Mouse (Mus musculus): Measurements from ENCODE around the gene Inhbb.

The Inhbb gene

GRCm38 (mm10) chr1:119419151-119420105, 2.6 kb downstream of the Inhbb start:
- no peak for DNase-seq (ENCODE audit: low spot score)

DNA sequence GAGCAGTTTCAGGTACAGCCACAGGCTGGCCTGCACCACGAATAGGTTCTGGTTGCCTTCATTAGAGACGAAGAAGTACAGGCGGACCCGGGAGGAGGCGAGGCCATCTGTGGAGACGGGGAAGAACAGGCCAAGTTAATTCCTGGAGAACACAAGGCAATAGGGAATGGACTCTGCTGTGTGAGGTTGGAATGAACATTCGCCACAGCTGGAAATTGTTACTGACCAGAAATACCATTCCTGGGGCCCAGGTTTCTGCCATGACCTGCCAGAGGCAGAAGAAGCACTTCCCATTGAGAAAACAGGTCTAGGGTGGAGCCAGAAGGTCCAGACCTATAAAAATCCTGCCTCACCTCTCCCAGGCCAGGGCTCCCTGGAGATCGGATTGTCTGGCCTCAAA, 4.1 kb downstream of the Inhbb start:
- no peak for DNase-seq (ENCODE audit: low spot score)

- DNase-seq (ENCODE audit: low spot score): no peak
These were observed 4.5 kb downstream of the Inhbb start for GRCm38 (mm10) chr1:119417542-119417941.

DNA sequence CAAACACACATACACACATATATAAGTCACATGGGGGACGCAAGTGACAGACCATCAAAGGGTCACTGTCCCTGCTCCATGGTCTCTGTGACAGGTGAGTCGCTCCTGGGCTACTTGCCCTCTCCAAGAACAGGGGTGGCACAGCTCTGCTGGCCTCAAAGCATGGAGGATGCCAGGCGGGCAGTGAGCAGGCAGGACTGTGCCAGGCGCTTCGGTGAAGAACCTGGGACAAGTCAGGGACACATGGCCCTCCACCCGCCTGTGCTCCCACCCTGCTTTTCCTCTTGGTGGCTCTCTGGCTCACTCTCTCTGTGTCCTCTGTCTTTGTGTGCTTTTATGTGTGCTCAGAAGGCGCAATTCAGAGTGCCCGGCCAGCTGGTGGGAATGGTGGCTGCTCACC, 5.4 kb downstream of the Inhbb start:
- no peak for DNase-seq (ENCODE audit: low spot score)

- no peak for DNase-seq (ENCODE audit: low spot score)
These were observed 5.9 kb downstream of the Inhbb start for GRCm38 (mm10) chr1:119416177-119416576.

GRCm38 (mm10) chr1:119415151-119415550, 6.9 kb downstream of the Inhbb start:
- DNase-seq (ENCODE audit: low spot score): no peak

DNA sequence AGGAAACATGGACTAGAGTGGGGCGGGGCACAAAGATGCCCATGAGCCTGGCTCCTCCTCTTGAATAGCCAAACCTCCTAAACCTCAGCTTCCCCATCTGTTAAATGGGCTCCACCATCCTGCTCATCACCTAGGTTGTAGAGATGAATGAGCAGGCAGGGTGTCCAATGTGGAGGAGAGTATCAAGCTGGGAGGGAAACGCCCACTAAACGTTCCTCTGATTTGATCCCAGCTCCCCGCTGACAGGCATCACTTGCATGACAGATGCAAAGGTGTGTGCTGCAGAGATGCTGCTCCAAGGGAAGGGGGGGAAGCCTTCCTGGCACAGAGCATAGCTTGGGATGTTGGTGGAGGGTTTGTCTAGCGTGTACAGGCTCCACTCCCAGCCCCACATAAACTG, 11.4 kb downstream of the Inhbb start:
- DNase-seq (ENCODE audit: low spot score): no peak

DNA sequence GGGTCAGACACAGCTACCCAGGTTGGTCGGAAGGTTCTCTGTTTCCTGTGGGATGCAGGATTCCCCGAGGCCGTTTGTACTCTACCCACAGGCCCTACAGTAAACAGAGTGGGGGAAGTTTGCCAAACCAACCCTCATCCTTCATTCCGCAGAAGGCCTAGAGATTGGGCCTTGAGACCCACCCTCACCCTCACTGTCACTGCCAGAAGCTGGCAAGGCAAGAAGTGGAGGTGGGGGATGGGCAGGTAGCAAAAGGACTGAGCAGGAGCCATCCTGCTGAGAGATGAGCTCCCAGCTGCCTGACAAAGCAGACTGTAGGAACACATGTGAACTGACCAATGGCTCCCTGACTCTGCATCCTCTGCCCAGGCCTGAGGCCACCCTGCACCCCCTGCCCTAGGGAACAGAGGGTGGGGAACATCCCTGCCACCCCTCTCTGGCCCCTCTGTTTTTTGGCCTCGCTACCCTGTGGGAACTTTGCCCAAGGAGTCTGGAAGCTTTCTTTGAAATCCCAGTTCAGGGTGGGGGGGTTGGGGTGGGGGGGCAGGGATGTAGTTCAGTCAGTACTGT, 12.4 kb downstream of the Inhbb start:
- DNase-seq (ENCODE audit: low spot score): no peak

DNA sequence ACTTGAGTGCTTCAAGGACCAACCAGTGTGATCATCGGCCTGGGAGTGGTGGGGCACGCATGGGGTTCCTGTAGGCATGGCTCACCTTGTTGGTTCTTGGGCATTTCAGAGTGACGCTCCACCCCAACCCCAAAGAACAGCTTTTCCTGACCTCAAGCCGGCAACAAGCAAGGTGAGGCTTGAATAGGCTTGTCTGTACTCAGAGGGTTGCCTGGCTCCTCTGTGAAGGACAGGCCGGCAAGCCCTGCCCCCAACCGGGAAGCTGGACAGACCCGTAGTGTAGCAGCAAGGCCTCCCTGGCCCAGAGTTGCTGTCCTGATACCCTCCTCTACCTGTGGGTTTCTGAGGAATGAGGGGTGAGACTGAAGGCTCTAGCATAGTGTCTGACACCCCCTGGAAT, 12.9 kb downstream of the Inhbb start:
- DNase-seq (ENCODE audit: low spot score): no peak

DNA sequence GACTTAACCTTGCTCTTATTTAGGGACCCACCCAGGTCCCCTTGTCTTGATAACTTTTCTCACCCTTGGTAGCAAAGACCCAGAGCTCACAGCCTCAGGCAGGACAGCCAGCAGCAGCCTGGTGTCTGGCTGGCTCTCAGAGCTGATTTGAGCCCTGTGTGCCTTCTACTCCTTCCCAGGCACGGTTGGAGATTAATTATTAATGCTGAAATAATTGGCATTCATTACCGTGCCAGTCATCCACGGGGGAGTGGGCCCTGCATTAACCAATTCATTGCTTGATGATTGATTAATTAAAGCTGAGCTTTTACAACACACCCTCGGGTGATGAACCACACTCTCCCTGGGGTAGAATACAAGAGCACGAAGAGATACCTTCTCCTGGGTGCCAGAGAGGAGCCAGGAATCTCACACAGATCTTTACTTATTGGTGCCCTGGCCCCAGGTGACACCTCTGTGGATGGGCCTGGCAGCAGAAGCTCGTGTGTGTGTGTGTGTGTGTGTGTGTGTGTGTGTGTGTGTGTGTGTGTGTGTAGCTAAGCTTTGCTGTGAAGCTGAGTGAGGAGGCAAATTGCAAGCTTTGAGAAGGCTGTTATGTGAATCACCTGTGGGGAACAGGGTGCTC, 14.2 kb downstream of the Inhbb start:
- no peak for DNase-seq (ENCODE audit: low spot score)

GRCm38 (mm10) chr1:119404798-119405197, 17.2 kb downstream of the Inhbb start:
- no peak for DNase-seq (ENCODE audit: low spot score)

- no peak for DNase-seq (ENCODE audit: low spot score)
These were observed 17.7 kb downstream of the Inhbb start for GRCm38 (mm10) chr1:119404341-119404740.

DNA sequence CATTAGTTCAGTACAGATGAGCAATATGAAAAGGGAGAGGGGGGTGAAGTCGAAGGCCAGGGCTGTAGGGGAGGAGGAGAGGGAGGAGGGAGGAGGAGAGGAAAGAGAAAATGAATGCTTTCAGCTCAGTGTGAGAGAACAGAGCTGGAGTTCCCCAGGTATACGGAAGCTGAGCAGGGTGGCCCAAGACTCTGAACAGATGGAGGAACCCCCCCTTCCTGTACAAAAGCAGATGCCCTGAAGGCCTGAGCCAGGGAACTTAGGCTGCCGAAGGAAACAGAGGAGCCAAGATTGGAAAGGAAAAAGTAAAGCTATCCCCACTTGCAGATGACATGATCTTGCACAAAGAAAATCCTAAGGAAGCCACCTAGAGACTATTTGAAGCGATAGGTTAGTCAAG, 20.8 kb downstream of the Inhbb start:
- no peak for DNase-seq (ENCODE audit: low spot score)

- DNase-seq (ENCODE audit: low spot score): no peak
These were observed 23.4 kb downstream of the Inhbb start for GRCm38 (mm10) chr1:119398640-119399039.

DNA sequence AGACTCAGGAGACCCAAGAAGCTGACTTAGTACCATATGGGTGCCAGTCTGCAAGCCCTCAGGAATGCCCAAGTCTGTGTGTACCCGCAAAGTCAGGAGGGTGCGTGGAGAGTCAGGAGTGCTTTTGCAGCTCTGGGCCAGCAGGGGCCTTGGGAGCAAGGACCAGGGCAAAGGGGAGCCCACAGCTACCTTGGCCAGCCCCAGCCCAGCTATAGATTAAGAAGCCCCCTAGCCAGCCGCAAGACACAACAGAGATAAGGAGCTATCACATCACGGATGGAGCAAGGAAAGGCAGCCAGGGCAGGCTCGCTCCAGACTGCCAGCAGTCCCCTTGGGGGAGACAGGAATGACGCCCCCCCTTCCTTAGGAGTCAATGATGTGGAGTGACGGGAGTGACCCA, 24.2 kb downstream of the Inhbb start:
- no peak for DNase-seq (ENCODE audit: low spot score)

DNA sequence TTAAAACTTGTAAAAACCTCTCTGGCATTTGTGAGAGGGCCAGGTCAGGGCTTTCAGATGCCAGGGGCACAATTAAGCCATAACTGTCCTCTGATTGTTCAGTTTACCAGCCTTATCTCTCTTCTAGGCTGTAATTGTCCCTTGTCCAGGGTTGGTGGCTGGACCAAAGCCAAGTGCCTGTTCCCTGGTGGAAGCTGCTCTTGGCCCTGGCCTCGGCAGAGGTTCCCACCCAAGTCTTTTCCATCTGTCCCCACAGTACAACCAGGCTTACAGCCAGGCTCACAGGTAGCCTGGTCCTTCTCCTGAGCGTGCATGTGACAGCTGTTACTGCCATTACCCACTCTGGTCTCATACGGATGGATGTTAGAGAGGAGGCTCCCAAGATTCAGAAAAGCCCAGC, 30.7 kb downstream of the Inhbb start:
- DNase-seq (ENCODE audit: low spot score): no peak

- DNase-seq (ENCODE audit: low spot score): no peak
These were observed 31.4 kb downstream of the Inhbb start for GRCm38 (mm10) chr1:119390676-119391075.

DNA sequence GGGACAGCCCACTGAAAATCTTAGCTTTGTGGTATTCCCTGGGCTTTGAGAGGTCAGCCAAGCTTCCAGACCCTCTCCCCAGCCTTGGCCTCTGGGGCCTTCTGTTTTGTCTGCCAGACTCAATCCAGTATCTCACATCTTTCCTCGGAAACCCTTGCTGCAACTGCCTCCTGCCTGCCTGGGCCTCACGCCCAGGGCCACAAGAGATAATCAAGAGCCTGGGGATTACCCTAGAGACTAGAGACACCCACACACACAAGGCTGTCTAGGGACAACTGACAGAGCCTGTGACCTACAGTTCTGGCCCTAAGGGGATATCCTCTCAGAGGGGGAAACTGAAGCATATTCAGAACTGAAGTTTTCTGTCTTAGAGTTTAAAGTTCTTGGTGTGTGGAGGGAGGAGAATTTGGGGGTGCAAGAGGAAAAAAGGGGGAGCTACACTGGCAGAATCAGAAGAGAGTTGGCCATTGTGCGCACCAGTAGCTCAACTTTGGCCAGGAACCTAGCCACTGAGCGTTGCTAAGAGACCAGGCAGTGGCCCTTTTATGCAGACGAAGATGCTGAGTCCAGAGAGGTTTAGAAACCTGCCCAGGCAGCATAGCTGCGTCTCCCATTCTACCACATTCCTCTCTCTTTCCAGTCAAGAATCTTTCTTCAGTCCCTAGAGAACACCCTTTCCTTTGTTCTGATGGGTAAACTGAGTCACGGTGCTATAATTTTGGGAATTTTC, 32.1 kb downstream of the Inhbb start:
- DNase-seq (ENCODE audit: low spot score): no peak

DNA sequence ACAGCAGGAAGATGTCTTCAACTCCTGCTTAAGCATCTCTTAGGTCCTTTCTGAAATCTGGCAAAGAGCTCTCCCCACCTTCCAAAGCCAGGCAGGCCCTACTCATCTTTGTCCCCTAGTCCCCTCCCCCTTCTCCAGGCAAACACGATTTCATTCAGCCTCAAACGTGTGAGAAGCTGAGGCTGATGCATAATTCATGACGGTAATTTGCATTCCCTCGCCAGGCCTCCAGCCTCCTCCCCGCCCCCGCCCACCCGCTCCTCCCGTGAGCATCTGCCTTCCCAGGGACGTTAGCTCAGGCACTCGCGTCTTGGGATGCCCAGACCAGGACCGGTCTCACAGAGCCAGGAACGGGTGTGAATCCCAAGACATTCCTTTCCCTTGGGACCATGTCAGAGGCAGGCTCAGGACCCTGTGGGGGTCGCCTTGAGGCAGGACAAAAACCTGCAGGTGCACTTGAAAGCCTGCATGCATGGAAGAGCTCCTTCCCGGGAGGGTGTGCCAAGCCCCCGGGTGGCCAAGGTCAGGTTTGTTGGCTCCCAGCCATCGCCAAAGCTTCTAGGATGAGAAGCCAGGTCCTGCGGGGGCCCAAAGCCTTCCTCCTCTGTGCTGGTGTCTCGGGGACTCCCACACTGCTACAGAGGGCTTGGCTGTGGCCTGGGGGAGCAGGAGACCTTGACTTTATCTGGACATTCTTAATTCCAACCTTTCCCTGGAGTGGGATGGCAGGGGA, 33.2 kb downstream of the Inhbb start:
- DNase-seq (ENCODE audit: low spot score): no peak

- no peak for DNase-seq (ENCODE audit: low spot score)
These were observed 35.7 kb downstream of the Inhbb start for GRCm38 (mm10) chr1:119386306-119386705.

GRCm38 (mm10) chr1:119383916-119384315, 38.1 kb downstream of the Inhbb start:
- DNase-seq (ENCODE audit: low spot score): peak; percentile 17

DNA sequence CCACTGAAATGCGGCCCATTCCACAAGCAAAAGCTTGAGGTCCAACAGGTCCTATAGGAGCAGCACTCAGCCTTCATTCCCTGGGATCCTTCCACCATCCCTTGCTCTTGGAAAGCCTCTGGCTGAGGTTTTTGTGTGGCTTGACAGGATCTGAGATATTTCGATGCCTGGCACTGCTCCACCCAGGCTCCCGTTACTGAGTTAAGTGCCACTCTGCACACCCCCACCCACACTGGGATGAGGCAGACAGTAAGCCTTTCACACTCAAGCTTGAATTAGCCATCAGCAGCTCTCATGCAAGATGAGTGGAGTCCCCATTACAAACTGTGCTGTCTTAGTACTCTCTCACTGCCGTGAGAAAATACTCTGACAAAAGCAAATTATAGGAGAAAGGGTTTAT, 41.4 kb downstream of the Inhbb start:
- DNase-seq (ENCODE audit: low spot score): no peak
